Mouse (Mus musculus) urinary bladder, adult 2 months (tissue): ENCODE results near the gene Polr2a. TPM values are rescaled to one million over a fixed set of nuclear protein-coding genes. Genes with fewer than 3 reads are reported as not detected.
"Not testable (repeated sequence)": the region's sequence is repeated elsewhere in the genome, so short reads cannot be mapped to it uniquely, and the experiment has no call there.

Experiments
- DNase-seq: peaks from one replicate; pipeline ENCODE4 v3.0.0; 2022; ENCODE audit warnings: low spot score
- polyA plus RNA-seq: library from polyadenylated mRNA; depleted of rRNA; stranded (reverse); fragments of >200 nt; gene quantifications from 2 replicates; pipeline ENCODE4 v1.2.3, GENCODE M21; 2012

The Polr2a gene
- polyA plus RNA-seq, 1 experiment, result 9.4 TPM

GRCm38 (mm10) chr11:69754701-69755100 is 3.7 kb downstream of the Polr2a start:
- DNase-seq, result no peak

GRCm38 (mm10) chr11:69754233-69754632 is 4.2 kb downstream of the Polr2a start:
- DNase-seq, result no peak

GRCm38 (mm10) chr11:69752686-69753085 is 5.8 kb downstream of the Polr2a start:
- no peak for DNase-seq

GRCm38 (mm10) chr11:69751635-69752034 is 6.8 kb downstream of the Polr2a start:
- no peak for DNase-seq

- DNase-seq, result not testable (repeated sequence)
Measured at GRCm38 (mm10) chr11:69731408-69731807, 27.0 kb downstream of the Polr2a start.

- no peak for DNase-seq
Measured at GRCm38 (mm10) chr11:69729063-69729462, 29.4 kb downstream of the Polr2a start.

- no peak for DNase-seq
Measured at GRCm38 (mm10) chr11:69725951-69726350, 32.5 kb downstream of the Polr2a start.

- no peak for DNase-seq
Measured at GRCm38 (mm10) chr11:69723074-69723473, 35.4 kb downstream of the Polr2a start.

- DNase-seq, result no peak
Measured at GRCm38 (mm10) chr11:69720852-69721251, 37.6 kb downstream of the Polr2a start.

- no peak for DNase-seq
Measured at GRCm38 (mm10) chr11:69719423-69719822, 39.0 kb downstream of the Polr2a start.

- DNase-seq, result no peak
Measured at GRCm38 (mm10) chr11:69718661-69719060, 39.8 kb downstream of the Polr2a start.

- no peak for DNase-seq
Measured at GRCm38 (mm10) chr11:69716953-69717352, 41.5 kb downstream of the Polr2a start.

- no peak for DNase-seq
Measured at GRCm38 (mm10) chr11:69715929-69716328, 42.5 kb downstream of the Polr2a start.

- DNase-seq, result no peak
Measured at GRCm38 (mm10) chr11:69715482-69715881, 43.0 kb downstream of the Polr2a start.

GRCm38 (mm10) chr11:69714636-69715329 is 43.7 kb downstream of the Polr2a start:
- DNase-seq, result no peak

GRCm38 (mm10) chr11:69712954-69713672 is 45.3 kb downstream of the Polr2a start:
- no peak for DNase-seq

GRCm38 (mm10) chr11:69711082-69711481 is 47.4 kb downstream of the Polr2a start:
- DNase-seq, result no peak

- no peak for DNase-seq
Measured at GRCm38 (mm10) chr11:69710470-69710869, 48.0 kb downstream of the Polr2a start.

- no peak for DNase-seq
Measured at GRCm38 (mm10) chr11:69709554-69710446, 48.6 kb downstream of the Polr2a start.

- DNase-seq, result no peak
Measured at GRCm38 (mm10) chr11:69708614-69709265, 49.7 kb downstream of the Polr2a start.

- DNase-seq, result no peak
Measured at GRCm38 (mm10) chr11:69707873-69708381, 50.5 kb downstream of the Polr2a start.

- DNase-seq, result no peak
Measured at GRCm38 (mm10) chr11:69707480-69707847, 51.0 kb downstream of the Polr2a start.
